Mouse (Mus musculus): ENCODE measurements around the gene Nags.

- no peak for TF ChIP-seq CTCF (IDR thresholded peaks at IDR 0.05)
- no peak for TF ChIP-seq EP300 (IDR thresholded peaks at IDR 0.05)
Observed at GRCm38 (mm10) chr11:102106911-102107310, 38.4 kb upstream of the Nags start.
